Mouse (Mus musculus) ES-Bruce4 (cell line): ENCODE measurements around the gene Ddx42. TPM values are rescaled to one million over a fixed set of nuclear protein-coding genes. Genes with fewer than 3 reads are reported as not detected.

Source experiments
- H3K27ac ChIP-seq: 2 replicates; pipeline ENCODE4 v1.5.1; 2012; ENCODE audit warnings: low read length, inconsistent platforms; ENCODE audit not compliant: insufficient read depth
- H3K27me3 ChIP-seq: 2 replicates; pipeline ENCODE4 v1.6.1; 2012; ENCODE audit warnings: mild to moderate bottlenecking, low read length, inconsistent platforms; ENCODE audit not compliant: control insufficient read depth, poor library complexity, insufficient read depth, severe bottlenecking
- H3K36me3 ChIP-seq: 2 replicates; pipeline ENCODE4 v1.6.1; 2012; ENCODE audit warnings: inconsistent platforms, mild to moderate bottlenecking, low read length, moderate library complexity; ENCODE audit not compliant: control insufficient read depth, poor library complexity, insufficient read depth, severe bottlenecking
- H3K4me1 ChIP-seq: one replicate; pipeline ENCODE4 v1.8.1; 2011; ENCODE audit warnings: low read length; ENCODE audit not compliant: control insufficient read depth, insufficient read depth
- H3K4me3 ChIP-seq: 2 replicates; pipeline ENCODE4 v1.5.1; 2011; ENCODE audit warnings: low read depth, mild to moderate bottlenecking, low read length
- H3K9ac ChIP-seq: 2 replicates; pipeline ENCODE4 v1.6.1; 2012; ENCODE audit warnings: low read depth, mild to moderate bottlenecking, inconsistent platforms; ENCODE audit not compliant: poor library complexity, severe bottlenecking
- H3K9me3 ChIP-seq: replicated peaks from 2 replicates; pipeline ENCODE4 v1.6.1; 2012; ENCODE audit warnings: mild to moderate bottlenecking, low read length, inconsistent platforms; ENCODE audit not compliant: control insufficient read depth, poor library complexity, insufficient read depth, severe bottlenecking
- CTCF ChIP-seq: IDR thresholded peaks from one replicate; pipeline ENCODE4 v1.8.1; 2011; ENCODE audit warnings: low read depth, low read length
- EP300 ChIP-seq: IDR thresholded peaks from 2 replicates; pipeline ENCODE4 v1.6.1; 2011; ENCODE audit warnings: low read depth, low read length; ENCODE audit not compliant: insufficient read depth
- POLR2A ChIP-seq: IDR thresholded peaks from one replicate; pipeline ENCODE4 v1.8.1; 2011; ENCODE audit warnings: low read length; ENCODE audit not compliant: insufficient read depth
- polyA plus RNA-seq: library from polyadenylated mRNA; stranded (reverse); fragments of >200 nt; gene quantifications from 2 replicates; pipeline ENCODE4 v1.2.4, GENCODE M21; 2011; ENCODE audit warnings: low read depth; ENCODE audit not compliant: missing spikeins, insufficient read depth, insufficient read length

Gene Ddx42
- polyA plus RNA-seq, 1 experiment = 75.4 TPM

DNA sequence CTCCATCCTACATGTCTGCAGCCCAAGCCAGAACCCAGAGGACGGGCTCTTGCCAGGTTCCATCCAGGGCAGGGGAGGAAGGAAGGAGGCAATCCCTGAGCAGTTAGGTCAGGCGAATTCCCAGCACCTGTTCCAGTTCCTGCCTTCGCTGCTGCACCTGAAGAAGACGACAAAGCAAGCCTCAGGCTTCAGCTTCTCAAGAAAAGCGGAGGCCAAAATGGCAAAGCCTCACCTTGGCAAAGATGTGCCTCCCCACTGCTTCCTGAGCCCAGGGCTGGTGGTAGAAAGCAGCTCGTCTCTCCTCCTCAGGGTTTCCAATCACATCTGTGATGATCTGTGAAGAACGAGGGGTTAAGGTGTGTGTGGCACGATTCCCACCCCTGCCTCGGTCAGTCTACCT is 47.2 kb downstream of the Ddx42 start:
- Histone ChIP-seq H3K36me3 (peaks cover 59% of the 10 kb centered on the region), H3K4me3 (no peak overlapping the region), H3K9me3 (no peaks in the 10 kb centered on the region), H3K27me3 (no peaks in the 10 kb centered on the region), H3K27ac (no peak overlapping the region), H3K4me1 (no peaks in the 10 kb centered on the region), H3K9ac (no peak overlapping the region)
- no peak for TF ChIP-seq POLR2A
- TF ChIP-seq EP300 = no peak
- TF ChIP-seq CTCF = no peak

DNA sequence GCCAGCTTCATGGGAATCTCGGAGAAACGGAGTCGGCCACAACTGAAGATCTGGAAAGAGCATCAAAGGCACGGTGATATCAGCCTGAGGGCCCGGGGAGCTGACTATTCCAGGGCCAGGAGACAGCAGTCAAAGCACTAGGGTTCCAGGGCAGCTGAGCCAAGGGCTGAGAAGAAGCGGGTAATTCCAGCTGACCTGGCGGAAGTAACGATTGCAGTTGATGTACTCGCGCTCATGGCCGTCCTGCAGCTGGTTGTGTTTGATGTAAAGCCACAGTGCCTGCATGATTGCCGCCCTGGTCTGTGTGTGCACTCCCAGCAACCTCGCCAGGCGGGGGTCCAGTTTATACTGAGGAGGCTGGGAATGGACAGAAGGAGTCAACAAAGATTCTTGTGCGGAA is 48.3 kb downstream of the Ddx42 start:
- Histone ChIP-seq H3K36me3 (peaks cover 56% of the 10 kb centered on the region), H3K27me3 (no peaks in the 10 kb centered on the region), H3K9ac (no peak overlapping the region), H3K27ac (no peak overlapping the region), H3K9me3 (no peaks in the 10 kb centered on the region), H3K4me1 (no peaks in the 10 kb centered on the region), H3K4me3 (no peak overlapping the region)
- TF ChIP-seq CTCF = no peak
- TF ChIP-seq POLR2A = no peak
- no peak for TF ChIP-seq EP300

DNA sequence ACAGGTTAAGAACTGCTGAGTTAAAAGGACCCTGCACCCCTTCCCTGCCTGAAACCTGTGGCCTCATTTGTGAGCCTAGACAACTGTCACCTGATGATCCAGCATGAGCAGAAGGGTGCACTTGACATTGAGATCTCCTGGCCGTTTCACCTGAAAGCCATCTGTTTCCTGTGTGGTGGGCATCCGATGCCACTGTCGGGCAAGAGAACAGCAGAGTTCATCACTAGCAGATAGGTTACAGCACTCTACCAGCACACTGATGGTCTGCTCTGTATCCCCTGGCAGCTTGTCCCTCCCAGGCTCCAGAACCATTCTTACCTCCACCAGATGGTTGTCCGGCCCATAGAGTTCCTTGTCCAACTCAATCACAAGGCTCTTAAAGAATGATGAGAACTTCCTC is 48.8 kb downstream of the Ddx42 start:
- Histone ChIP-seq H3K27me3 (no peaks in the 10 kb centered on the region), H3K36me3 (peaks cover 56% of the 10 kb centered on the region), H3K4me3 (no peak overlapping the region), H3K4me1 (no peaks in the 10 kb centered on the region), H3K27ac (no peak overlapping the region), H3K9me3 (no peaks in the 10 kb centered on the region), H3K9ac (no peak overlapping the region)
- TF ChIP-seq EP300 (no peak), POLR2A (no peak), CTCF (no peak)

DNA sequence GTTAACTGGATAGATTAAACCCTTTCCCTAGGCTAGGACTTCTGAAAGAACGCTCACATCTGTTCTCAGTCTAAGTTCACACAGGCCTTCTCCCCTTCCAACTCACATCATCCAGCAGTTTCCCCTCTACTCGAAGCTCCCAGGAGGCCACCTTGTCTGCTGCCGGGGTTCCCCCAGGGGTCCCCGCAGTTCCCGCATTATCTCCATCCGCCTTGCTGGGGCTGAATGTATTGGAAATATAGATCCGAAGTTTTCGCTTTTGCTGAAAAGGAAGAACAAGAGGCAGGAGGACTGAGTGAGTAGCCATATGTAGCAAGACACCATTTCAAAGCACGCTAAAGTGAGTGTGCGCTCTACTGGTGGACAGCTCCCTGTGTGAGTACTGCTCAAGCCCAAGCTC is 49.7 kb downstream of the Ddx42 start:
- TF ChIP-seq CTCF = no peak
- no peak for TF ChIP-seq POLR2A
- no peak for TF ChIP-seq EP300
- Histone ChIP-seq H3K9ac (no peak overlapping the region), H3K27ac (no peak overlapping the region), H3K4me1 (no peaks in the 10 kb centered on the region), H3K27me3 (no peaks in the 10 kb centered on the region), H3K4me3 (no peak overlapping the region), H3K9me3 (no peaks in the 10 kb centered on the region), H3K36me3 (peaks cover 48% of the 10 kb centered on the region)

DNA sequence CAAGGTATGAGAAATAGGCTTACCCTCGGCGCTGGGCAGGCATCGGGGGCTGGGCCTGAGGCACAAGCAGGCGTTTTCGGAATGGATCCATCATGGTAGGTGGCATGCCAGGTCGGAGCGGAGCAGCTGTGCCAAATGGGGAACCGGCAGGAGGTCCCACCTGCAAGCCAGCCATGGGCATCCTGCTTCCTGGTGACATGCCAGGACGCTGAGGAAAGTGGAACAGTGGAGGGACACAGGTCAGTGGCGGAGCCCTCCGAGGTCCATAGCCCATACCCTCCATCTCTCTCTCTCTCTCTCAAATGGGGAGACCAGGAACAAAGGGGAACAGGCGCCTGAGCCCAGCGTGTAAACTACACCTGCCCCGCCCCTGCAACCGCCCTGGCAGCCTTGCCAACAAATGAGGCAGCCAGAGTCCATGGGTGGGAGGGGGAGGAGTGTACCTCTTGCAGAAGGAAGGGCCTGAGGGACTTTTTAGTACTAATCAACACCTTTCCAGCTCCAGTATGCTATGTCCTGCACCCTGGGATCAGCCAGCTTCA is 50.7 kb downstream of the Ddx42 start:
- TF ChIP-seq POLR2A = no peak
- TF ChIP-seq EP300 = no peak
- no peak for TF ChIP-seq CTCF
- no peaks in the 10 kb centered on the region for H3K27me3 ChIP-seq
- H3K9me3 ChIP-seq = no peaks in the 10 kb centered on the region
- no peaks in the 10 kb centered on the region for H3K4me1 ChIP-seq
- no peak overlapping the region for H3K27ac ChIP-seq
- H3K36me3 ChIP-seq = peaks cover 38% of the 10 kb centered on the region
- no peak overlapping the region for H3K4me3 ChIP-seq
- no peak overlapping the region for H3K9ac ChIP-seq

DNA sequence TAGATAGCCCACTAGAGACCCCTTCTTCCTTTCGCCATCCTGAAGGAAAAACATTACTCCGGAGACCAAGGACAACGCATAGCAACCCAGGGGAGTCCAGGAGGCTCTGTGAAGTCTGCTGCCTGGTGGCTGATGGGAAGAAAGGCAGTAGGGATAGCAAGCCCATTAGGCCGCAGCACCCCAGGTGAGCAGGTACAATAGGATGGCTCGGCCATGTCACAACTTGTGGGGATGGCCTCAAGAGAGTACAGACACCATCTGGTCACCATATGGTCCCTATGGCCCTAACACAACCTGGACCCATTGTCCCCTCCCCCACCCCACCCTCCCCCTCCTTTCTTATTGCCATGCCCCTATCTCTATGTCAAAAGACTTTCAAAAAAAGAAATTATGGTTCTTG is 51.1 kb downstream of the Ddx42 start:
- TF ChIP-seq CTCF (no peak), EP300 (no peak), POLR2A (no peak)
- Histone ChIP-seq H3K27me3 (no peaks in the 10 kb centered on the region), H3K9ac (no peak overlapping the region), H3K4me1 (no peaks in the 10 kb centered on the region), H3K4me3 (no peak overlapping the region), H3K27ac (no peak overlapping the region), H3K9me3 (no peaks in the 10 kb centered on the region), H3K36me3 (peaks cover 33% of the 10 kb centered on the region)
